8 mouse cellular contexts compared by ENCODE assay signal in genomic region chr17:8871997-8872593, GRCm38 (mm10).
DNase-seq lines count a peak whose midpoint lies in the region; TF ChIP-seq lines count a peak whose summit lies in the region.

No protein-coding gene starts in this region.

- H3K36me3 ChIP-seq in kidney, adult 2 months (ENCODE audit: control insufficient read depth, insufficient read depth, low read length): no peaks in the 10 kb centered on the region

- no peaks in the 10 kb centered on the region for H3K4me1 ChIP-seq in kidney, adult 2 months (ENCODE audit: control insufficient read depth, insufficient read depth, low read length)
- H3K4me1 ChIP-seq in cerebellum, adult 2 months (ENCODE audit: control insufficient read depth, insufficient read depth, low read length): peaks cover 4% of the 10 kb centered on the region

- WGBS in kidney, adult 2 months: 44% methylated on average over 12 of the region's 12 CpGs
- 63% methylated on average over 12 of the region's 12 CpGs for WGBS in cerebellum, adult 2 months

- no peak for TF ChIP-seq CTCF in kidney, adult 2 months (conservative IDR thresholded peaks at IDR 0.05; ENCODE audit: insufficient read depth, insufficient read length, low read depth, low read length)
- TF ChIP-seq CTCF in cerebellum, adult 2 months (IDR thresholded peaks at IDR 0.05; ENCODE audit: borderline replicate concordance, insufficient read depth, low read depth, low read length): no peak

- H3K27ac ChIP-seq in kidney, adult 2 months (ENCODE audit: insufficient read depth, low read depth, low read length): peak overlapping the region; percentile 27; the same call in 1 of the 2 replicates
- no peak overlapping the region for H3K27ac ChIP-seq in cerebellum, adult 2 months (ENCODE audit: insufficient read depth, low read length)

- 0 out of 2 replicates have a peak overlapping the region, but pooled peaks have one; percentile 5 for H3K4me3 ChIP-seq in kidney, adult 2 months (ENCODE audit: insufficient read depth, low read depth, low read length)
- H3K4me3 ChIP-seq in cerebellum, adult 2 months (replicated peaks; ENCODE audit: insufficient read depth, low read depth, low read length): no peak overlapping the region

- peak; percentile 25 for DNase-seq in thymus, postnatal 14 days
- DNase-seq in thymus, adult 18-20 months: no peak
- peak; percentile 48 for DNase-seq in heart, adult 8-10 months (ENCODE audit: low spot score)
- DNase-seq in kidney, adult 2 months: peak; percentile 63
- peak; percentile 67 to 80 for DNase-seq in lung, postnatal 4 days
- no peak for DNase-seq in frontal cortex, postnatal 36 days (ENCODE audit: low spot score in 2 of 2)
- no peak for DNase-seq in cerebellum, postnatal 36 days
- DNase-seq in cerebellum, adult 2 months: no peak

- no peak for TF ChIP-seq POLR2A in kidney, adult 2 months (IDR thresholded peaks at IDR 0.05; ENCODE audit: low read depth, low read length)
- no peak for TF ChIP-seq POLR2A in cerebellum, adult 2 months (IDR thresholded peaks at IDR 0.05; ENCODE audit: borderline replicate concordance, insufficient read depth, low read length)

- H3K27me3 ChIP-seq in kidney, adult 2 months (replicated peaks; ENCODE audit: control insufficient read depth, insufficient read depth, low read length): no peaks in the 10 kb centered on the region
- no peaks in the 10 kb centered on the region for H3K27me3 ChIP-seq in cerebellum, adult 2 months (ENCODE audit: control insufficient read depth, insufficient read depth, low read length)

Comparison
In these comparisons a context has a peak if more than half of its experiments do, and no peak if none do; other contexts are left out.
1. DNase-seq: peak in thymus, postnatal 14 days (single experiment), heart, adult 8-10 months (single experiment), kidney, adult 2 months (single experiment) and lung, postnatal 4 days (2 of 2); none in thymus, adult 18-20 months (0 of 2), frontal cortex, postnatal 36 days (0 of 2), cerebellum, postnatal 36 days (0 of 2) and cerebellum, adult 2 months (0 of 2).